Mouse (Mus musculus) T-helper 2 cell (primary cell): ENCODE results near the gene Rere.
"Not testable (repeated sequence)": the region's sequence is repeated elsewhere in the genome, so short reads cannot be mapped to it uniquely, and the experiment has no call there.

Experiments
- in situ Hi-C: fragments of 300-600 bp; cut with MboI, MseI; formaldehyde crosslinking; loops from one replicate; pipeline ENCODE4 v1.15.1; 2025; ENCODE audit warnings: high pct_unique_total_duplicates

Rere gene

DNA sequence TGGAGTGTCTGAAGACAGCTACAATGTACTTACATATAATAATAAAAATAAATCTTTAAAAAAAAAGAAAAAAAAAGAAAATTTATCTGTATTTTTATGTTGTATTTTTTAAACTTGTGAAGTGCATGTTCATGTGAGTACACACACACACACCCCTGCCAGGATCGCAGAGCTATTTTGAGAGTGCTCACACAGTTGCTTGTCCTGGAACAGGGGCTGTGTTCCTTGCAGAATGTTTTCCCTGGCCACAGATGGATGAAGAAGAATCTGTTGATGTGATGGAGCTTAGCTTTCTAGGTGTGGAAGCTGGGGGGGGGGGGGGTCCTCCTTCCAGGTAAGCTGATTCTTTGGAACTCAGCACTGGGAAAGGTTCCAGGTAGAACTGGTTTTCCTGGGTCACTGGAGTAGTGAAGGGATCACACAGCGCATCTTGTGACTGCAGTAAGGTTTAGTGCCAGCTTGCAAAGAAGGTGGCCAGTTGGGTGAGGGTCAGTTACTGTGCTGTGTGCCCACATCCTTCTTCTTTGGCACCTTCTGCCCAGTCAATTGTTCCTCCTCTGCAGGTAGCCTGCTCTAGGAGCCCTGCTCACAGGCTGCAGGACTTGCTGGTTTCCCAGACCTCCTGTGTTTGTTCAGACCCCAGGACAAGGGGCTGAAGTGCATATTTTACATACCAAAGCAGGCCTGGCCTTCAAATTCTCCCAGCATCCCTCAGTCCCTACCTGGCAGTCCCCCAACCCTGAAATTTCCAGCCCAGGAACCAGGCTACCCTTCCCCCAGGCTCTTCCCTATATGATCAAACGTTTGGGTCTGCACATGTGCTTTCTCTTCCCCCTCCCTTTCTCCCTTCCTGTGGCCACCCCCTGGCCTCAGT, 317.9 kb downstream of the Rere start:
- in situ Hi-C loops = no loop called here

DNA sequence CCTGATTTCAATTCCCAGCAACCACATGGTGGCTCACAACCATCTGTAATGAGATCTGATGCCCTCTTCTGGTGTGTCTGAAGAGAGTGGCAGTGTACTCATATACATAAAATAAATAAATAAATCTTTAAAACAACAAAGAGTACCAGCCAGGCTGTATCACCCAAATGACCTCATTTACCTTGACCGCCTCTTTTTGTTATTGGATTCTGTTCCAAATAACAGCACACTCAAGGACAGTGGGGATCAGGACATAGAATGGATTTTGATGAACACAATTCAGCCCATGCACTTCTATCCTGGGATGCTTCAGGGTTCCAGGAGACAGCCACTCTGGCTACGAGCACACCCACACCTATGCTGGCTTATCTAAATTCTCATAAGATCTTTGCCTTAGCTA, 319.1 kb downstream of the Rere start:
- in situ Hi-C loops = not testable (repeated sequence)

DNA sequence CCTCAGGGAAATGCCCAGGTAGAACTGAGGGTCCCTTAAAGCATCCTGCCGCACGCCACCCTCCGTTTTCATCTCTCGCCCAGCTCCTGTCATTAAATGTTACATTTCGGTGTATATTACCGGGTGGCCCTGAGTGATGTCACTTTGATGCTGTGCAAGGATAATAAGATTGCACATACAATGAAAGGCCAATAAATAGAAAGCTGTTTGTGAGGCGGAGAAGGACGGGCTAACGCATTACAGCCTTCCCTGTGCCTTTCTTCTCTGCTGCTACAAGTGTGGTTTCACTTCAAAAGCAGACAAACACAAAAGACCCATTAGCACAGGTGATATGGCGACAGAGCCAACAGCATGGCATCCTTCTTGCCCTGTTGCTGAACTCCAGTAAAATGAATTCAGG, 320.0 kb downstream of the Rere start:
- in situ Hi-C loops = no loop called here

DNA sequence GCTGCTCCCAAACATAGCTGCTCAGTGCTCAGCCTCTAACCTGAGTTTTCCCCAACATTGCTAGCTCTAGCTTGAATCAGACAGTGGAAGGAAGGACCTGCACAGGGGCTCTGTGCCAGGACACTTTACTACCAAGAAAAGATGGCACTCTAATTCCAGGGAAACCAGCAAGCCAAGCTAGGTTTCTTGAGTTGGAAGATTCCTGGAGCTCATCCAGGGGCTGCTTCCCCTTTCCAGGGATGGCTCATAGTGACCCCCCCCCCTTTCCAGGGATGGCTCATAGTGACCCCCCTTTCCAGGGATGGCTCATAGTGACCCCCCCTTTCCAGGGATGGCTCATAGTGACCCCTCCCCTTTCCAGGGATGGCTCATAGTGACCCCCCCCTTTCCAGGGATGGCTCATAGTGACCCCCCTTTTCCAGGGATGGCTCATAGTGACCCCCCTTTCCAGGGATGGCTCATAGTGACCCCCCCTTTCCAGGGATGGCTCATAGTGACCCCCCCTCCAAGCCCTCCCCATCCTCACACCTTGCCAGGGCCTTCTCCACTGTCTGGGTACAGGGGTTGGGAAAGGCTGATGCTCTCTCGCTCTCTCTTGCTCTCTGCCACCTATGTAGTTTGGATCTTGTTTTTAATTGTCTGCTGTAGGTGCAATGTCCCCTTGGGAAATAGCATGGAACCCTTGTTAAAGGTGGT, 322.1 kb downstream of the Rere start:
- in situ Hi-C loops = no loop called here

DNA sequence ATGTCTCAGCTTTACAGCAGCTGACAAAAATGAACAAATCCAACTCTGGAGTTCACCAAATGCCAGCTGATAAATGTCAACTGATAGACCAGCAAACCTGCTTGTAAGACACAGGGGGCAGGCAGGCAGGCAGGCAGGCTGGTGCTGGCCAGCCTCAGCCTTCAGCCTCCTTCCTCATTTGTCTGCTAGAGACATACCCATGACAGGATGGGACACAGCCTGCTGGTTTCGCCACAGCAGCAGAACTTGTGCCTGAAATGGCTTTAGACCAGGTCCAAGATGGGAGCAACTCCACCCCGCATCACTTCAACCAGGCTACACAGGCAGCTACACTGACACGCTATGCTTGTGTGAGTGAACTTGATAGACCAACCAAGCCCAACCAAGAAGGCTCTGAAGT, 324.4 kb downstream of the Rere start:
- in situ Hi-C loops = no loop called here

DNA sequence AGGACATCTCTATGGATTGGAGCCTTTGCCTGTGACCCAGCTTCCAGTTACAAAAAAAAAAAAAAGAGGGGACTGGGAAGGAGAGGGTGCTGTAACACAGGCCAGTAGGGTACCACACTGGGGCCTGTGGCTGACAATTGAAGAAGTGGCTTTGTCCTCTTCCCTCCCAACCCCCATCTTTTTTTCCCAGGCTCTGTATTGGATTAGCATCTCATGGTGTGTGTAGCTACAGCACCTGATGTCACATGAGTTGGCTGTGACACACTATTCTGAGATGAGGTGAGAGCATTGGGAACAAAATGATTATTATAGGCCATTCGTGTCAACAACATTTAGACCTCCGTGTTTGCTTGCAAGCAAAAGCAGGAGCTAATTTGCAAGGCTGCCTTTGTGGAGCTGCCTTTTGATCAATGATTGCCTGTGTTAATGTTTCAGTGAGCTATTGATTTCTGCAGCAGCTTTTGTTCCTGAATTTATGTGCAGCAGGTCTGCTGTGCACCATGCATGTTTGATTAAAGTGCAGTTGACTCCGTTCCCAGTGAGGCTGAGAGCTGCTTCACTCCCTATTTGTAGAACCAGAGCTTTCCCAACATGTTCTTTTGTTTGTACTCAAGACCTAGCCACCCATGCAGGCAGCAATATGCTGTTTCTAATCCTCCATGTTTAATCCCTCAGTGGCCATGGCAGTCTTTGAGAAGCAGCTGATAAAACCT, 325.2 kb downstream of the Rere start:
- in situ Hi-C loops = no loop called here

DNA sequence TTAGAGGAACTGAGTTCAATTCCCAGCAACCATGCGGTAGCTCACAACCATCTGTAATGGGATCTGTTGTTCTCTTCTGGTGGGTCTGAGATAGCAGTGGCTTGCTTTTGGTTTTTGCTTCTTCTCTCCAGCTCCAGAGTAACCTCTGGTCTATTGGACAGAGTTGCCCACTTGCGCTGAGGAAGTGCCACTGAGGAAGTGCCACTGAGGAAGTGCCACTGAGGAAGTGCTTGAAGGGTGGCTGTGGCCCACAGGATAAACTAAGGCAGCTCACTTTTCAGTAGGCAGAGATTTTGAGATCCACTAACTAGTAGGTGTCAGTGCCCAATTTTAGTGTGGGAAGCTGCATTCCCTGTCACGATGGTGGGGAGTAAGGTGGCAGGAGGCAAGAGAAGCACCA, 327.2 kb downstream of the Rere start:
- in situ Hi-C loops = no loop called here

DNA sequence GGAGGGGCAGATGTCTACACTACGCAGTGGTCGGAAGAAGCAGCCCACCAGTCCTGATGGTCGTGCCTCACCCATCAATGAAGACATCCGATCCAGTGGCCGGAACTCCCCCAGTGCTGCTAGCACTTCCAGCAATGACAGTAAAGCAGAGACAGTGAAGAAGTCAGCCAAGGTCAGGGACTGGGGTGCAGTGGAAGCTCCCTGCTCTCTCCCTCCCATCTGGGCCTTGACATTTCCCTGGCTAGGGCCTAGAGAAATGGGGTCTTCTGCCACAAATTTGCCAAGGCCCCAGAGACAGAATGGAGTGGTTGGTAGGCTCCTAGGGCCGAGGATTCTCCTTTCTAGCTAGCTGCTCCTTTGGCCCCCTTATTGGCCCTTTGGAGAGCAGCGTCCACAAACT, 332.3 kb downstream of the Rere start:
- in situ Hi-C loops = no loop called here

DNA sequence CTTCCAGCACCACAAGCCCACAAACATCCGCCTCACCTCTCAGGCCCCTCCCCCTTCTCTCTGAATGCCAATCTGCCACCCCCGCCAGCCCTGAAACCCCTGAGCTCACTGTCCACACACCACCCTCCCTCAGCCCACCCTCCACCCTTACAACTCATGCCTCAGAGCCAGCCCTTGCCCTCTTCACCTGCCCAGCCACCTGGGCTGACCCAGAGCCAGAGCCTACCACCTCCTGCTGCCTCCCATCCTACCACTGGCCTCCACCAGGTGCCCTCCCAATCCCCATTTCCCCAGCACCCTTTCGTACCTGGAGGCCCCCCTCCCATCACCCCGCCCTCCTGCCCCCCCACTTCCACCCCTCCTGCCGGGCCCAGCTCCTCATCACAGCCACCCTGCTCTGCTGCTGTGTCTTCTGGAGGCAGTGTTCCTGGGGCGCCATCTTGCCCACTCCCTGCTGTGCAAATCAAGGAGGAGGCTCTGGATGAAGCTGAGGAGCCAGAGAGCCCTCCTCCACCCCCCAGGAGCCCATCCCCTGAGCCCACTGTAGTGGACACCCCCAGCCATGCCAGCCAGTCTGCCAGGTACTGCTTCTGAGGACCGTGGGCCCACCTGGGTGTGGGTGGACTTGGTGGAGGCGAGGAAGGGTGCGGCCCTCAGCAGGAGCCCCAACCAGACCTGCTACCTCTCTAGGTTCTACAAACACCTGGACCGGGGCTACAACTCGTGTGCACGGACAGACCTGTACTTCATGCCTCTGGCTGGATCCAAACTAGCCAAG, 334.0 kb downstream of the Rere start:
- in situ Hi-C loops = no loop called here

DNA sequence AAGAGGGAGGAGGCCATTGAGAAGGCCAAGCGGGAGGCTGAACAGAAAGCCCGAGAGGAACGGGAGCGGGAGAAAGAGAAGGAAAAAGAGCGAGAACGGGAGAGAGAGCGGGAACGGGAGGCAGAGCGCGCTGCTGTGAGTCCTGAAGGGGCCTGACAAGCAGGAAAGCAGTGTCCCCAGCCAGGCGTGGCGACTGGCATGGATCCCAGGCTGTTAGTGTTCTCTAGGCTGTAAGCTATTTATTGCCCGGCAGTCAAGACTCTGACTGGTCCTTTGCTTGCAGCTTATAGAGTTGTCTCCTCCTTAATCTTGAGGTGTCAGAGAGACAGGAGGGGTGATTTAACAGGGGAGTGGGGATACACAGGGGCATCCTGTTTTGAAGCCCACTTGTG, 334.6 kb downstream of the Rere start:
- in situ Hi-C loops = no loop called here

DNA sequence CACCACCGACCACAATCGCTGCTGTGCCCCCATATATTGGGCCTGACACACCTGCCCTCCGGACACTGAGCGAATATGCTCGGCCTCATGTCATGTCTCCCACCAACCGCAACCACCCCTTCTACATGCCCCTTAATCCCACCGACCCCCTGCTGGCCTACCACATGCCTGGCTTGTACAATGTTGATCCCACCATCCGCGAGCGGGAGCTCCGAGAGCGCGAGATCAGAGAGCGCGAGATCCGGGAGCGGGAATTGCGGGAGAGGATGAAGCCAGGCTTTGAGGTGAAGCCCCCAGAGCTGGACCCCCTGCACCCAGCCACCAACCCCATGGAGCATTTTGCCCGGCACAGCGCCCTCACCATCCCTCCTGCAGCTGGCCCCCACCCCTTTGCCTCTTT, 335.4 kb downstream of the Rere start:
- in situ Hi-C loops = no loop called here

DNA sequence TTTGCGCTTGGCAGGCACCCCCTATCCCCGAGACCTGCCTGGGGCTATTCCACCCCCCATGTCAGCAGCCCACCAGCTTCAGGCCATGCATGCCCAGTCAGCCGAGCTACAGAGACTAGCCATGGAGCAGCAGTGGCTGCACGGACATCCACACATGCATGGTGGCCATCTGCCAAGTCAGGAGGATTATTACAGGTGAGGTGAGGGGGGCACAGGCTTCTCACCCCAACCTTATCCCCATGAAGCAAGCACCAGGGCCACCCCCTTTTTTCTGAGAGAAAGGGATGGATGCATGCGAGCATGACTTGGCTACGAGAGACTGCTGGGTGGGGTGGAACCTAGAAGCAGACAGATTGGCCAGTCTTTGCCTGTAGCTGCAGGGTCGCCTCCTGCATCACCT, 337.6 kb downstream of the Rere start:
- in situ Hi-C loops = no loop called here

DNA sequence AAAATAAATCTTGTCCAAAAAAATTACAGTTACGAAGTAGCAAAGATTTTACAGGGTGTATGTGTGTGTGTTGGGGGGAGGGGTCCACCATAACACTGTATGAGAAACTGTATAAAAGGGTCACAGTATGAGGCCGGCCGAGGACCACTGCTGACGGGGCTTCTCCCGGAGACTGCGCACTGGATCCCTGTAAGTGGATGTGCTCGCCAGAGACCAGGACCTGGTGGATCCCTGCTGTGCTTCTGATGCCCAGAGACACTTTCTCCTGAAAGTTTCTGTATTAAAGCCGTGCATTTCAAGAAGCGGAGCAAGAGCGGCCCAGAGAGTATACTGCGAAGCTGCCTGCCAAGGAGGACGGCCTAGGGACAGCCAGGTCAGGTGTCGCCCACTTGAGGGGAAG, 341.2 kb downstream of the Rere start:
- in situ Hi-C loops = no loop called here

DNA sequence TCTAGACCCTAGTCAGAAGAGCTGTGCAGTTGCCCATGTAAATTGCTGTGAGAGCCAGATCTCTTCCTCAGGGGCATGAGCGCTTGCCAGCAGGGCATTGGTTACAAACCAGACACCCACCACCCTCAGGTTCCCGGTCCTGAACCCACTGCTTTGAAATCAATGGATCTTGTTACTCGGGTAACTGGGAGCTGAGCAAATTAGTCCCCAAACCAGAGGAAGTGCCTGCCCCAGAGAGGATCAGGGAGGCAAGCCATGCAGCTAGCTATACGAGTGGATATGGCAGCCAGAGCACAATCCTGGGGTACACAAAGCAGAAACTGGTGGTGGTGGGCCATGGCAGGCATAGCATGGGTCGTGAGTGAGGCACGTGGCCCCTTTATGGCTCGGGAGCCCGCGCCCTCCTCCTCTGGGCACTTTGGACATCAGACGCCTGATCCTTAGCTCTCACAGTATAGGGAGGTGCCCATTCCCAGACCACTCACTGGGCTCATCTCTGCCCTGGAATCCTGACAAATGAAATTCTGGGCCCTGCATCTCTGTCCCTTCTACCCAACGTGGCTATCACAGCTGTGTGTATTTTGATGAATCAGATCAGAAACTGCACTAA, 342.9 kb downstream of the Rere start:
- in situ Hi-C loops = no loop called here

DNA sequence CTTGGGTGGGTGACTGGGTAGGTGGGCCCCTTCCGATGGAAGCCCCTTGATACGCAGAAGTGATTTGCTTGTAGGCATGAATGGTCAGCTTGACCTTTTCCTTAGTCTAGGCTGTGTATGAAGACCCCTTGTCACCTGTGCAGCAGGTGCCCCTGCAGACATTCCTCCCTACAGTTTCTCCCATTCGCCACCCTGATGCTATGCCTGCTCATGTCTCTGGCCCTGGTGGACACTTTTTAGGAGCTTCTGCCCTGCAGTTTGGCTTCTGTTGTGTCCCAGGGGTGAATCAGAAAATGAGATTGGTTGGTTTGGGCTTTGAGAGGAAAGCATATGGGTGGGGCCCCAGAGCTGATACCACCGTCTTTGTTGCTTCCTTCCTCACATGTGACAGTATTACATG, 343.5 kb downstream of the Rere start:
- in situ Hi-C loops = no loop called here

DNA sequence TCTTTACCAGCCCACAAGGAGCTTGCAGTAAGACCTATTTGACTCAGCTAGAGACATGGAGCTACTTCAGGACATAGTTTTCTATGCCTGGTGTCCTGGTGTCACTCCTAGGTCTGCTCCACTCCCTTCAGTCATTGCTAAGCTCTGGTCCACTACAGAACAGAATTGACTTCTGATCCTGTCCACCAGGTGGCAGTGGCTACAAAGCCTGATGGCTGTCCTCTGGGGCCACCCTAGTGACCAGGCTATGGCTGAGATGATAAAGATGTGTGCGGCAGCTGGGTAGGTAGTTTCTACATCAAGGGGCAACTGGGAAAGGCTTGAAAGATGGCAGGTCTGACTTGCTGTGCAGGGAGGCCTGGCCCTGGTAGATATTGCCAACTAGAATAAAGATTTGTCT, 344.0 kb downstream of the Rere start:
- in situ Hi-C loops = no loop called here

DNA sequence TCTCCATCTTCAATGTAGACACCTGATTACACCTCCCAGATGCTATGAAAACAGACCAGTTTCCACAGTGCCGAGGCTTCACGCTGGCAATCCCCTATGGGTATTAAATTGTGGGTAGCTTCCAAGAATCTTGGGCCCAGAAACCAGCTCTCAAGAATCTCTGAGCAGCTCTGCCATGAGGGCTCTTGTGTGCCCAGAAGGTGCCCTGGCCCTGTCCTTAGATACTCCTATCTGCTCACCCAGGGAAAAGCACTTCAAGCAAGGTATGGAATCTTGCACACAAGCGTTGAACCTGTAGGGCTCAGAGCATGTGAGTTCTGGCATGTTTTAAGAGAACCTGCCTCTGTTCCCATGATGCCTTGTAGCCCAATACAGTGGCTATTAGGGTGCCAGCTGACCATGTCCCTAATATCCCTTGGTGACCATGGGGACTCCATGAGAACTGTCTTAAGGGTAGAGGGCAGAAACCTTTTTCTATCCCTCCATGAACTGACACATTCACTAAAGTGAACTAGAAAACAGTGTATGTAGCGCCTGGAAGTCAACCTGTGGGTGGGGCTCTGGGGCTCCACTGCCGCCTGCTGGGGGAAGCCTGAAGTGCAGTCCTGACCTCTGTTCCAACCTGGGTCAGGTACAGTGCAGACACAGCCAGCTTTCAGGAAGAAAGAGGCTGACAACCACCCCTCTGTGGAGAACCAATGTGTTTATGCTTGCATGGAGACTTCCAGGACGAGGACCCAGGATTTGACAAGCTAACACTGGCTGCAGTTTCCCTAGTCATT, 344.7 kb downstream of the Rere start:
- in situ Hi-C loops = no loop called here

DNA sequence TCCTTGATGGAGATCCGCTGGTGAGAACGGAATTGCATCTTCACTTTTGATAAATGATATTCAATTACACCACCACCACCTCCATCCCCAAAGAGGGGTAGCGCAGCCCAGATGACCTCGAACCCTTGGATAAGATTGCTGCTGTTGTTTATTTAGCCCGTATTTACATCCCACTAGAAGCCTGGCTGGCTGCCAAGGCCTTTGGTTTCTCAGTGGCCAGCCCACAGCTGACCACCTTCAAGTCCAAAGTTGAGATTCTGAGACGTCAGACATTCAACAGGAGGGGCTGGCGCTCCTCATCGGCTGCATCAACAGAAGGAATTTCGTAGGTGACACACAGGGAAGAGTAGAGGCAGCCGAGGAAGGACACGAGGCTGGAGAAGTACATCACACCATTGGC, 347.8 kb downstream of the Rere start:
- in situ Hi-C loops = no loop called here

DNA sequence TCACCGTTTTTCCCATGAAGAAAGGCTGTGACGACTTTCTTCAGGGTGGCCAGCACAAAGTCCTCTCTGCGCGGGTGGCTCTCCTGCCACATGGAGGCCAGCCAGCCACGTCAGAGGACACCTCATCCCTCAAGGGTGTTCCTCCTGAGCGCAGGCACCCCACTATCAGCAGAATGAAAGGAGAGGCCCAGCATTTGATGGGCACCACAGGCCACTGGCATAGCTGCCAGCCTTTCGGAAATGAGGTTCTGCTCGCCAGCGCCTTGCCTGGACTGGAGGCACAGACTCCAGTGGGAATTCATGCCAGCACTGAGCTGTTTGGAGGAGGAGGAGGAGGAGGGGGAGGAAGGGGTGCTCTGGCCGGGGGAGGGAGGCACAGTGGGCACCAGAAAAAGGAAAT, 354.1 kb downstream of the Rere start:
- in situ Hi-C loops = no loop called here

DNA sequence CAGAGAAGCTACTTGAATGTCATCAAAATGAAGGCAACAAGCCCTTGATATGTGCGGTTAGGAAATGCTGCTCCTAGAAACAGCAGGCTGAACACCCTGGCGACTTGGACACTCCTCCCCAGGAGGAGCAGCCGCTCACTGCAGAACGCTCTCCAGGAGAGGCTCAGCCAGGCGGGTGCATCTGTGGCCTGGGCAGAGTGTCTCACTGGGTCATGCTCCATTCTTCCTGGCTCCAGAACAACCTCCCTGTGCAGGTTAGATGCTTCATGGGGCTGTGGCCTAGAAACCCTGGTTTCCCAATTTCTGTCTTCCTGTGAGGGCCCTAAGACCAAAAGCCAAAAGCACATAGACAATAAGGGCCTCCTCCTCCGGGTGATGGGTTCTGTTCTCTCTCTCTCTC, 355.2 kb downstream of the Rere start:
- in situ Hi-C loops = no loop called here

DNA sequence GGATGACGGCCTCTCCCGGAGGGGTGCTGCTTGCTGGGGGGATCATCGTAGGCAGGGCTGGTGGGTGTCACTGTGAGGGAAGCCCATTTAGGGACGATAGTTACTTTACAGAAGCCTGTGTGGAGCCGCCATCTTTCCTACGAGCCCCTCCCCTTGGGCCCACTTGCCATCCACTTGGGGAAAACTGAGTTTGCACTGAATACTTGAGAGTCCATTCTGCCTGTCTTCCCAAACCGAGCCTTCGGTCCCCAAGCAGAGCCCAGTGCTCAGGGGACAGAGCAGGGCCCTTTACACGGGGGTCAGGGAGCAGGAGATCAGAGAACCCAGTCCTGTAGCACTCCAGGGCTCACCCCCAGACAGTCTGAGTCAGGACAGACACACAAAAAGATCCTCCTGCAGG, 362.9 kb downstream of the Rere start:
- in situ Hi-C loops = no loop called here
